Mouse (Mus musculus): ENCODE data around the gene Il18bp. TPM values are rescaled to one million over a fixed set of nuclear protein-coding genes. Genes with fewer than 3 reads are reported as not detected.
"Not testable (repeated sequence)": the region's sequence is repeated elsewhere in the genome, so short reads cannot be mapped to it uniquely, and the experiment has no call there.

Il18bp gene
- 2.4 and 3.8 TPM in 2 replicates for polyA plus RNA-seq (2016; fragmentation: Nextera tagmentation; extraction: Ambion mirVana)

GRCm38 (mm10) chr7:102018590-102018989 is at the start of gene Il18bp:
Gene Il18bp (minus strand): TSS chr7:102018690.
- H3K27me3 ChIP-seq (ENCODE audit: insufficient read depth, poor library complexity, severe bottlenecking): no peaks in the 10 kb centered on the region
- no peaks in the 10 kb centered on the region for H3K9me3 ChIP-seq
- H3K36me3 ChIP-seq: peaks cover 99% of the 10 kb centered on the region
- DNase-seq (ENCODE audit: low spot score): no peak
- no peak within 1 kb of the TSS for H3K4me3 ChIP-seq
- H3K27ac ChIP-seq: no peak within 1 kb of the TSS
- WGBS: 96% methylated on average over 3 of the region's 3 CpGs
- no peaks in the 10 kb centered on the region for H3K4me1 ChIP-seq (replicated peaks)

DNA sequence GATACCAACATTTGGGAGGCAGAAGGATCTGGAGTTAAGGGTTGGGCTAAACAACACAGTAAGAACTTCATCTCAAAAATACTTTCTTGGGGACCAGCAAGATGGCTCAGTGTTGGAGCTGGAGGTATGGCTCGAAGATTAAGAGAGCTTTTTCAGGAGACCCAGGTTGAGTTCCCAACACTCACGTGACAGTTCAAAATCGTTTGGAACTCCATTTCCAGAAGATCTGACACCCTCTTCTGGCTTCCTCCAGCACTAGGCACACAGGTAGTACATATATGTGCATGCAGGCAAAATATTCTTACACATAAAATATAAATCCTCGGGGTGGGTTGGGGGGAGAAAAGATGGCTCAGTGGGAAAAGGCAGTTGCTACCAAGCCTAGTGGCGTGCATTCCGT is 47.9 kb upstream of the Il18bp start:
- WGBS: 88% methylated on average over 6 of the region's 6 CpGs
- Histone ChIP-seq H3K27me3 (ENCODE audit: insufficient read depth, poor library complexity, severe bottlenecking) (no peaks in the 10 kb centered on the region), H3K36me3 (peaks cover 44% of the 10 kb centered on the region), H3K27ac (peak overlapping the region; percentile 90; the same call in 1 of the 2 replicates), H3K9me3 (no peaks in the 10 kb centered on the region), H3K4me3 (peak overlapping the region; percentile 70), H3K4me1 (replicated peaks) (peaks cover 18% of the 10 kb centered on the region)
- no peak for DNase-seq (ENCODE audit: low spot score)

- H3K27me3 ChIP-seq (ENCODE audit: insufficient read depth, poor library complexity, severe bottlenecking): no peaks in the 10 kb centered on the region
- H3K9me3 ChIP-seq: no peaks in the 10 kb centered on the region
- WGBS: under 1% methylated on average over 56 of the region's 56 CpGs
- peak within 1 kb of the TSS; percentile 70 for H3K4me3 ChIP-seq
- H3K4me1 ChIP-seq (replicated peaks): peaks cover 18% of the 10 kb centered on the region
- H3K36me3 ChIP-seq: peaks cover 42% of the 10 kb centered on the region
- DNase-seq (ENCODE audit: low spot score): peak; percentile 94
- H3K27ac ChIP-seq: peak within 1 kb of the TSS; percentile 90
These were observed 46.8 kb upstream of the Il18bp start, which contains the start of the genes Rnf121, Xndc1 and Xntrpc for GRCm38 (mm10) chr7:102065046-102065891. Gene Rnf121 (minus strand): TSS chr7:102065469. Gene Xndc1 (plus strand): TSS chr7:102065511. Gene Xntrpc (plus strand): TSS chr7:102065713.

GRCm38 (mm10) chr7:102064655-102065045 is 46.2 kb upstream of the Il18bp start:
- H3K9me3 ChIP-seq: no peaks in the 10 kb centered on the region
- peaks cover 18% of the 10 kb centered on the region for H3K4me1 ChIP-seq (replicated peaks)
- peaks cover 41% of the 10 kb centered on the region for H3K36me3 ChIP-seq
- under 1% methylated on average over 9 of the region's 9 CpGs for WGBS
- no peak for DNase-seq (ENCODE audit: low spot score)
- peak overlapping the region; percentile 70 for H3K4me3 ChIP-seq
- peak overlapping the region; percentile 90 for H3K27ac ChIP-seq
- no peaks in the 10 kb centered on the region for H3K27me3 ChIP-seq (ENCODE audit: insufficient read depth, poor library complexity, severe bottlenecking)

DNA sequence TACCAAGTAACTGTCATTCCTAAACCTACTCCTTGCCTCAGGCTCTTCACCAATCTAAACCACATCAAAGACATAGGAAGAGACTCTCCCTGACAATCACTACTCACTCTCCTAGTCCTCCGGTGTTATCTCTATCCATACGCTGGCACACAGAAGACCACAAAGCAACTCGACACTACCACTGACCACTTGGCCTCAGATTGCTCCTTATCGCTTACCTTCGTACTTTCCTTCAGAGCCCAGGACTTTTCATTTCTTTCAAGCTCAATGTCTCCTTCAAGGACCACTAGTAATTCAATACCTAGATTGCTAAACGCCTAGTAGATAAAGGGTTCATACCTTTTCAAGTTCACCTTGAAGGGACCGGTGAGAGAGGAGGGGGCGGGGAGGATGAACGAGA is 45.4 kb upstream of the Il18bp start:
- no peak for DNase-seq (ENCODE audit: low spot score)
- WGBS: 90% methylated on average over 9 of the region's 9 CpGs
- Histone ChIP-seq H3K4me1 (replicated peaks) (peaks cover 18% of the 10 kb centered on the region), H3K36me3 (peaks cover 44% of the 10 kb centered on the region), H3K27ac (no peak overlapping the region), H3K4me3 (peak overlapping the region; percentile 70), H3K9me3 (no peaks in the 10 kb centered on the region), H3K27me3 (ENCODE audit: insufficient read depth, poor library complexity, severe bottlenecking) (no peaks in the 10 kb centered on the region)

DNA sequence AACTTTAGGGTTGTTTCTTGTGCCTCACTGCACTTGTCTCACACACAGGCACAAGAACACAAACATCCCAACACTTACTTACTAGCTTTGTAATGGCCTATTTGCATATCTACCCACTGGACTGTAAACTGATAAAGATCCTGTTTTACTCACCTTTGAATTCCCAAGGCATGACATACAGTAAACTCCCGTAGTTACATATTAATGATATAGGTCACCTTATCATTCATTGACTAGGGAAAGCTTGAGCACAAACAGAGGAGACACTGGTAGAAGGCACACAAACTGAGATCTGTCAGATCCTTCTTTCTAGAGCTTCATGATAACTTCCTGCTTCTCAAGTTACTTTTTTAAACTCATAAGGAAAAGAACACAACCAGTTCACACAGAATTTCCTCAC is 43.7 kb upstream of the Il18bp start:
- peaks cover 18% of the 10 kb centered on the region for H3K4me1 ChIP-seq (replicated peaks)
- H3K27ac ChIP-seq: no peak overlapping the region
- no peak overlapping the region for H3K4me3 ChIP-seq
- H3K27me3 ChIP-seq (ENCODE audit: insufficient read depth, poor library complexity, severe bottlenecking): no peaks in the 10 kb centered on the region
- no peak for DNase-seq (ENCODE audit: low spot score)
- peaks cover 46% of the 10 kb centered on the region for H3K36me3 ChIP-seq
- H3K9me3 ChIP-seq: no peaks in the 10 kb centered on the region
- WGBS: 94% methylated on average over 1 of the region's 1 CpGs

- 88% methylated on average over 3 of the region's 3 CpGs for WGBS
- Histone ChIP-seq H3K36me3 (peaks cover 53% of the 10 kb centered on the region), H3K4me3 (no peak overlapping the region)
These were observed 42.9 kb upstream of the Il18bp start for GRCm38 (mm10) chr7:102061353-102061752.

DNA sequence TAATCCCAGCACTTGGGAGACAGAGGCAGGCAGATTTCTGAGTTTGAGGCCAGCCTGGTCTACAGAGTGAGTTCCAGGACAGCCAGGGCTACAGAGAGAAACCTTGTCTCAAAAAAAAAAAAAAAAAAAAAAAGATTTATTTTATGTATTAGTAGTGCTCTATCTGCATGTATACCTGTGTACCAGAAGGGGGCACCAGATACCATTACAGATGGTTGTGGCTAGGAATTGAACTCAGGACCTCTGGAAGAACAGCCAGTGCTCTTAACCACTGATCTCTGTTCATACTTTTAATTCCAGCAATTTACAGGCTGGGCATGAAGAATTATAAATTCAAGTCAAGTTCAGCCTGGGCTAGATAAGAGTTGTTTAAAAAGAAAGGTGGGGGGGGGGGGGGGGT is 30.0 kb upstream of the Il18bp start:
- H3K27ac ChIP-seq; H3K4me1 ChIP-seq (replicated peaks); H3K27me3 ChIP-seq (ENCODE audit: insufficient read depth, poor library complexity, severe bottlenecking); H3K4me3 ChIP-seq; DNase-seq (ENCODE audit: low spot score); H3K9me3 ChIP-seq: not testable (repeated sequence)
- H3K36me3 ChIP-seq: peaks cover 46% of the 10 kb centered on the region

More at GRCm38 (mm10) chr7:102061353-102061752, 42.9 kb upstream of the Il18bp start:
- no peaks in the 10 kb centered on the region for H3K9me3 ChIP-seq
- DNase-seq (ENCODE audit: low spot score): no peak
- H3K27me3 ChIP-seq (ENCODE audit: insufficient read depth, poor library complexity, severe bottlenecking): no peaks in the 10 kb centered on the region
- H3K4me1 ChIP-seq (replicated peaks): peaks cover 15% of the 10 kb centered on the region
- no peak overlapping the region for H3K27ac ChIP-seq

DNA sequence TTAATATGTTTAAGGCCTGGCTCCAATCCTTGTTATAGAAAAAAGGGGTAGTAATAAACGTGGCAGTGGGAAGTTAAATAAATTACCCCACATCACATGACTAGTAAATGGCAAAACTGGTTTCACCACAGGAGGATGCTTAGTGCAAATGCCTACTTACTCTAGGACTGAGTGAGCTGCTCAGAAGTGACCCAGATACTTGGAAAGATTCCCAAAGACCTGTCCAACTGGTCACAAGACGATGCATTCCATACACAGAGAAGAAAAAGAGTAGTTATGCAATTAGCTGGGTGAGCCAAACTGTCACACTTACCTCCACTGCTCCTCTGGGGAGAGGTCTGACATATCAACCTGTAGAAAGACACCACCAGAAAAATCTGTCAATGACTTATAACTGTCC is 23.8 kb upstream of the Il18bp start:
- Histone ChIP-seq H3K27ac (no peak overlapping the region), H3K36me3 (peaks cover 63% of the 10 kb centered on the region), H3K27me3 (ENCODE audit: insufficient read depth, poor library complexity, severe bottlenecking) (no peaks in the 10 kb centered on the region), H3K4me3 (no peak overlapping the region), H3K9me3 (no peaks in the 10 kb centered on the region), H3K4me1 (replicated peaks) (no peaks in the 10 kb centered on the region)
- DNase-seq (ENCODE audit: low spot score): no peak
- 97% methylated on average over 2 of the region's 2 CpGs for WGBS

- no peaks in the 10 kb centered on the region for H3K27me3 ChIP-seq (ENCODE audit: insufficient read depth, poor library complexity, severe bottlenecking)
- H3K4me3 ChIP-seq: no peak overlapping the region
- 93% methylated on average over 3 of the region's 3 CpGs for WGBS
- no peaks in the 10 kb centered on the region for H3K9me3 ChIP-seq
- no peaks in the 10 kb centered on the region for H3K4me1 ChIP-seq (replicated peaks)
- no peak overlapping the region for H3K27ac ChIP-seq
- H3K36me3 ChIP-seq: peaks cover 97% of the 10 kb centered on the region
- no peak for DNase-seq (ENCODE audit: low spot score)
These were observed 18.8 kb upstream of the Il18bp start for GRCm38 (mm10) chr7:102037318-102037717.

GRCm38 (mm10) chr7:102035534-102035933 is 17.0 kb upstream of the Il18bp start:
- H3K36me3 ChIP-seq: peaks cover 100% of the 10 kb centered on the region
- WGBS: 99% methylated on average over 2 of the region's 2 CpGs

GRCm38 (mm10) chr7:102034904-102035303 is 16.4 kb upstream of the Il18bp start:
- no peaks in the 10 kb centered on the region for H3K9me3 ChIP-seq
- H3K4me3 ChIP-seq: no peak overlapping the region
- no peaks in the 10 kb centered on the region for H3K4me1 ChIP-seq (replicated peaks)
- peaks cover 100% of the 10 kb centered on the region for H3K36me3 ChIP-seq
- no peak overlapping the region for H3K27ac ChIP-seq
- WGBS: 87% methylated on average over 1 of the region's 1 CpGs
- no peak for DNase-seq (ENCODE audit: low spot score)
- no peaks in the 10 kb centered on the region for H3K27me3 ChIP-seq (ENCODE audit: insufficient read depth, poor library complexity, severe bottlenecking)

More at GRCm38 (mm10) chr7:102035534-102035933, 17.0 kb upstream of the Il18bp start:
- H3K9me3 ChIP-seq: no peaks in the 10 kb centered on the region
- no peaks in the 10 kb centered on the region for H3K4me1 ChIP-seq (replicated peaks)
- no peak overlapping the region for H3K27ac ChIP-seq
- H3K27me3 ChIP-seq (ENCODE audit: insufficient read depth, poor library complexity, severe bottlenecking): no peaks in the 10 kb centered on the region
- no peak overlapping the region for H3K4me3 ChIP-seq
- no peak for DNase-seq (ENCODE audit: low spot score)
